Mouse (Mus musculus) heart, adult 8-10 months (tissue): ENCODE data around the gene Syce3. TPM values are rescaled to one million over a fixed set of nuclear protein-coding genes. Genes with fewer than 3 reads are reported as not detected.
A peak's percentile ranks its signal among the peaks of the same experiment; 100 is the strongest.

Source experiments
- DNase-seq: peaks from one replicate; pipeline ENCODE4 v3.0.0; 2022; ENCODE audit warnings: low spot score
- total RNA-seq, 4 experiments: library from RNA; stranded (reverse); gene quantifications; 2 replicates each; pipeline ENCODE4 v1.2.4; 2022

Gene Syce3
- total RNA-seq, 4 experiments from 2014 or later: not detected

DNA sequence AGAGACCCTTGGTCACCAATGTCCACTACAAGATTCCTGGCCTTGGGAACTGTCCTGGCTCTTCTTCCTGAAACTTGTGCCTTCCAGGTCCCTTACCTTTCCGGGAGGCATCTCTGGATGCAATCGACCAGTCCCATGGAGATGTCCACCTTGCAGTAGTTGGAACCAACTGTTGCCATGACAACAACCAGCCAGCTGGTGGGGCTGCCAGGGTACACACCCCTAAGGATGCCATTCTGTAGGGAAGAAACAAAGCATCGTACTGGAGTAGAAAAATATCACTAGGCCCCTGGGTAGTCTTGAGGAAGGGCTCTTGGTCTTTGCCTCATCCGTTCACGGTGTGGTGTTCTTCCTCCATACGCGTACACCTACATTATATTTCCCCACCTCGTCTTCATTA is 14.3 kb upstream of the Syce3 start:
- DNase-seq: no peak

DNA sequence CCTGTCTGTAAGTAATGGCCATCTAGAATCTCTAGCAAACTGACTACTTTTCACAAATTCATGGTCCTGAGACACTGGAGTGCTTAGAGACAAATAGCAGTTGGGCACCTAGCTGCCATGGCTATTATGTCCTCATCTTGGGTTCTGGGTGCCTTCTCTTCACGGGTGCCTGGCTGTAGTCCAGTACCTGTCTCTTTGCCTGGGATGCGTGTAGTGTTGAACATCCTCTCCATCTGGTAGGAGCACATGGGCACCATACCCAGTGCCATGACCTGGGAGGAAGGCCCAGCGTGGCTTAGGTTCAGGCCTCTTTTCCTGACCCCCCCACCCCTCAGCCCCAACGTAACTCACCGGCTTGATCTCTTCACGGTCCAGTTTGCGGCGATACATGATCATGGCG is 11.6 kb upstream of the Syce3 start:
- no peak for DNase-seq

DNA sequence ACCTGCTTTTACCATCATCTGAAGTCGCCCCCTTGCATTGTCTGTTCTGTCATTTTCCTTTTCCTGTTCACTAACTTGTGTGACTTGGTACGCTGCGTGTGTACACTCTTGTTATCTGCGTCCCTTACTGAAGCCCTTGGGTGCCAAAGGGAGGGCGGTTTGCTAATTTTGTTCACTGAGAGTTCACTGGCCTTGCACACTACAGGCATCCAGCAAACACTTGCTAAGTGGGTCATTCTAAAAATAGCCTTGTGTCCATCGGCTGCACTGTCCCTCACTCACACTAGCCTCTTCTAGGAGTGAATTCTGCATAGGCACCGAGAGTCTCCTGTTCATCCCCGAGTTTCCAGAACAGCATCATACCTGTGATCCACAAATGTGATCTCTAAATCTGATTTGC is 5.0 kb upstream of the Syce3 start:
- DNase-seq: no peak

DNA sequence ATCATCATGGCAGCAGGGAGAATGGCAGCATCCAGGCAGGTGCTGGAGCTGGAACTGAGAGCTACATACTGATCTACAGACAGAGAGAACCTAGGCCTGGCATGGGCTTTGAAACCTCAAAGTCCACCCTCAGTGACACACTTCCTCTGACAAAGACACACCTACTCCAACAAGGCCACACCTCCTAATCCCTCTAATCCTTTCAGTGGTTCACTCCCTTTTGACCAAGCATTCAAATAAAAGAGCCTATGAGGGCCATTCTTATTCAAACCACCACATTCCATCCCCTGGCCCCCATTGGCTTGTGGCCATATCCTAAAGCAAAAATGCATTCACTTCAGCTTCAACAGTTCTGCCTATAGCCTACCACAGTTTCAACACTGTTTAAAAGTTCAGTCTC is 3.6 kb downstream of the Syce3 start:
- no peak for DNase-seq

DNA sequence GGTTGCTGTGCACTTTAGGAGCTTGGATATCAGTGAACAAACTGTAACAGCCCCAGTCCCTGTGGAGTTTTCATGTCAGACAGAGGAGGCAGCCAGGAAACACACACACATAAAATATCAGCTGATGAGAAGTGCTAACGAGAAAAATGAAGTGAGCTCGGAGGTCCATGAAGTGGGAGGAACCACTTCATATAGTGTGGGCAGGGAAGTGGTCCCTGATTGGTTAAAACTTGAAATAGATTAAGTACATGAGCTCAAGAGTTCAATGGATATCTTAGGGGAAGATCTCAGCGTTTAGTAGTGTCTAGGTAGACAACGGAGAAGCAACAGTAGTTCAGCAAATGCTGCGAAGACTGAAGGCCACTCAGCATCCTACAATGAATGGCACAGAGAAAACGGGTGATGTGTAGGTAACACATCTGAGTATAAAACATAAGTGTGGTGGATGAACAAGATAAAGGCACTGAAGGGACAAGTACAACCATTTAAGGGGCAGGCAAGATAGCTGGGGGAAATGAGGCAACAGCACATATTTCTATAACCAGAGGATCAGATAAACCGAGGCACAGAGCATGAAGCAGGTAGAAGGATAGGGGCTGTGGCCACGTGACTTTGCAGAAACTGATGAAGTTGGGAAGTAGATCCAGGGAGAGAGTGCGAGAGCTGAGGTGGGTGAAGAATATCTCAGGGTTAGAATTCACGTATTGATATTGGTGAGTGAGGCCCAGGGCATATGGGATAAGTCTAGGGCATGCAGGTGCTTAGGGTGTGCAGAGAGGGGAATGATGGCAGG is 5.3 kb downstream of the Syce3 start:
- no peak for DNase-seq

DNA sequence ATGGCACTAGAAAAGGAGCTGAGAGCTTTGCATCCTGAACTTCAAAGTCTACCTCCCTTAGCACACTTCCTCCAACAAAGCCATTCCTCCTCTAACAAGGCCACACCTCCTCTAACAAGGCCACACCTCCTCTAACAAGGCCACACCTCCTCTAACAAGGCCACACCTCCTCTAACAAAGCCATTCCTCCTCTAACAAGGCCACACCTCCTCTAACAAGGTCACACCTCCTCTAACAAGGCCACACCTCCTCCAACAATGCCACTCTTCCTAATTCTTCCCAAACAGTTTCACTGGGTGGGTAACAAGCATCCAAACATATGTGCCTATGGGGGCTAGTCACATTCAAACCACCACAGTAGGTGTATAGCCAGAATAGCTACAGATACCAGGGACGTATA is 7.8 kb downstream of the Syce3 start:
- DNase-seq: no peak

DNA sequence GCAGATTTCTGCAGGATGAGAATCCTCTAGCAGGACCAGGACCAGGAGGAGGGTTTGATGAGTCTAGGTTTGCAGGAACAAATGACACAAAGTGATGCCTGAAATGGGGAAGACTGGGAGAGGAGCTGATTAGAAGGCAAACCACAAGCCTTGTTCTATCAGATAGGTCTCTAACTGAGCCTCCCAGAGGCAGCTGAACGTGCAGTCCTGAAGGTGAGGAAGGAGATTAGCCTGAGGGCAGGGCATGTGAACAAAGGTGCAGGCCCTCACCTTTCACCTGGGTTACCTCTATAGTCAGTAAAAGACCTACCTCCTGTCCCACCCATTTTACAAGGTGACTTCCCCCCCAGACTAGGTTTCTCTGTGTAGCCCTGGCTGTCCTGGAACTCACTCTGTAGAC is 10.6 kb downstream of the Syce3 start:
- DNase-seq: no peak

DNA sequence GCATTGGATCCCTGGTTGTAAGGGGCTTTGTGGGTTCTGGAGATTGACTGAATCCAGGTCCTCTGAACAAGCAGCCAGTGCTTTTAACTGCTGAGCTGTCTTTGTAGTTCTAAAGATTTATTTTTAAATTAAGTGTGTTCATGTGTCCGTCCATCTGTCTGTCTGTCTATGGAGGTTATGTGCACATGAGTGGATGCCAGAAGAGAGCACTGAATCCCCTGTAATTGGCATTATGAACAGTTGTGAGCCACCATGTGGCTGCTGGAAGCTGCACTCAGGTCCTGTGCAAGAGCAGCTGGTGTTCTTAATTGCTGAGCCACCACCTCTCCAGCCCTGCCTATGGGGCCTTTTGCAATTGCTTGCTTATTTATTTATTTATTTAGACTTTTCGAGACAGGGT is 12.2 kb downstream of the Syce3 start:
- no peak for DNase-seq

DNA sequence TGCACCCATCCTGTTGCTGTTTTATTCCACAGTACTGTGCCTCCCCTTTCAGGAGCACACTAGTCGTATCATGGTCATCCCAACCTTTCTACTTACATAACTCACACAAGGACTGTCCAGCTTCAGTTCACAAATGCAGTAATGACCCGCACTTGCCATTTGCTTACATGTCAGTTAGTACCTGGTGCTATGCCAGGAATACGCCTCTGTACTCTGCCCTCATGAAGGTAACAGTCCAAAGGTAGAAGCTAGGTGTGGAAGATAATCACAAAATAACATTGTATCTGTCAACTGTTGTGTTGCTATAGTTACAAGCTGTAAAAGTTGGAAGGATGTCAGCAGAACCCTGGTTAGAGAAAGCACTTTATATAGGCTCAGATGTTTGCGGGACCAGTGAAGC is 13.4 kb downstream of the Syce3 start:
- no peak for DNase-seq

DNA sequence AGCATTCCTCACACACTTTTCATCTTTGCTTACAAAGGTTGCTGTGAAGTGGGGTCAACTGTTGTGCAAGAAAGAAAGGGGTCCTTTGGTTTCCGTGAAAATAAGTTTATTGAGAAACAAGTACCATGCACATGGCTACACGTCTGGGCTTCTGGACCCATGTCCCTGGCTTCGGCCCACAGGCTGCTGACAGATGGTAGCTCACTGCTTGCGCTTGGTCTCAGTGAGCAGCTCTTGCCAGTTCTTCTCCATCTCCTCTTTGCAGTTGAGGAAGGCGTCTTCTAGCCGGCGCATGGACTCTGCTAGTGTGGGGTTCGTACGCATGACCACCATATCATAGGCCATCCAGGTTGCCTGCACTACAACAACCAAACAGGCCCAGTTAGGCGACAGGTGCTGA is 20.2 kb downstream of the Syce3 start:
- no peak for DNase-seq

DNA sequence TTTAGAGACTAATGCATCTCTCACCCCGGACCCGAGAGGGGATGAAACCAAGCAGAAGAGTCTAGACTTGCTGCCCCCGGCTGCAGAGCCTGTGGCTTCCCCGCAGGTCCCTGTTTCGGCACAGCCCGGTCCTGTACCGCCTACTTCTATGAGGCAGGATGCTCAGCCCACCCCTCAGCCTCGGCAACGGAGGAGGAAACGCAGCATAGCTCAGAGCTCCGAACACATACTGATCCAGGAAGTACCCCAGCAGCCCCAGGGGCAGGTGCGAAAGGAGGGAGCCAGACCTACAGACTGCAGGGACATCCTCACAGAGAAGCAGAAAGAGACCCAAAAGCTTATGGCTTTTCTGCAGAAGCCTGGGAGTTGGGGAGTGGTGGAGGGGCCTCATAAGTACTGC is 23.2 kb downstream of the Syce3 start:
- DNase-seq: no peak

DNA sequence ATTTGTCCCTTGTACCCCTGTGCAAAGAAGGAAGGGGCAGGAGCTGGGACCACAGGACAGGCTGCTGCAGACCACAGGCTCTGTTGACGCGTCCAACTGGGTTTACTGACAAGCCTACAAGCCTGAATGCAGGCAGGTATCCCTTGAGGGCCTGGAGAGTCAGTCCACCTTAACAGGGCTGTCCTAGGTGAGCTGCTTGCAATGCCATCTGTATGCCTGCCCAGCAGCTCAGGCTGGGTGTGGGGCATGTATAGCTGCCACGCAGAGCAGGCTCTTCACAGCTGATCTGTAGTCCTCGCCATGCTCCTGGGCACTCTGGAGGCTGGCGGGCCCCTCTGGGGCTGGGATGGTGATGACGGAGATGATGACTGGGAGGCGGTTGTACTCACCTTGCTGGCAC is 25.7 kb downstream of the Syce3 start, which contains the start of gene Klhdc7b:
Gene Klhdc7b, plus strand, starts transcription at position 301 of the 400 bp plus-strand sequence.
- no peak for DNase-seq

DNA sequence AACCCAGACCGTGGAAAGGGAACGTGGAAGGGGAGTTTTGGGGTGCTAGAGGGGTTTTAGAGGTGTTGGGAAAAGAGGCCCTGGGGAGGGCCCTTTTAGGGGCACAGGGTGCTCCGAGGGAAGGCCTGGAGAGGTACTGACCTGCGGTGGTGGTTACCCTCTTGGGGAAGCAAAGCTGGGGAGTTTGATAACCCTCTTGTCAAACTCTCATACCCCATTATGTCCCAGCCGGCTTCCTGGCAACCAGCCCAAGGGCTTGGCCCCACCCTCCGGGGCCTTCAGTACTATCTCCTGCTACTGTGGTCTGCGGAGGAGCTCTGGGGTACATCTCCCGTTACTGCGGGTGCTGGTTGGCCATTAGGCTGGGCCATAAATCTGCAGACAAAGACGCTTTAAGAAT is 30.9 kb downstream of the Syce3 start:
- no peak for DNase-seq

DNA sequence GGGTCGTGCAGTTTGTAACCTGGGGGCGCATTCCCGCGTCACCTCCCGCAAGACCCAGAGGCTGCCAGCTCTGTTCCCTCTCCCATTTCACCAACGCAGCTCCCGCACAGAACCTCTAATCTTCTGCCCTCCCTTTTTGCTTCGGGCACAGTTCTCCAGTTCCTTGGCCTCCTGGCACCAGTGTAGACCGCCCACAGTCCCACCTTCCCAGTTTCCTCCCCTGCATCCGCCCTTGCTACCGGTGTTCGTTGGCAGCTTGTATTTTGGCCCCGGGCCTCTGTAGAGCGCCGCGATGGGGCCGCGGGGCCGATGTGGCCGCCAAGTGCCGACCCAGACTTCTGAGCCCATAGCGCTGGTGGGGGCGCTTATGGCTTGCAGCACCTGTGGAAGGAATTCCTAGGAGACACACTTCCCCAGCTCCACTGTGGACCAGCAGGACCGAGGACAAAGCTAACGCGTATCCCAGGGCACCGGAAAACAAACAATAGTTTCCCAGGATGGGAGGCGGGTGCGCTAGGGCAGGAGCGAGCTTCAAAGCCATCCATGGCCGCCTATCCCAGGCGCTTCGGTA is 31.4 kb downstream of the Syce3 start, which contains the start of gene Odf3b:
Gene Odf3b, minus strand, starts transcription at position 452 of the 571 bp plus-strand sequence.
- DNase-seq: peak; percentile 71

DNA sequence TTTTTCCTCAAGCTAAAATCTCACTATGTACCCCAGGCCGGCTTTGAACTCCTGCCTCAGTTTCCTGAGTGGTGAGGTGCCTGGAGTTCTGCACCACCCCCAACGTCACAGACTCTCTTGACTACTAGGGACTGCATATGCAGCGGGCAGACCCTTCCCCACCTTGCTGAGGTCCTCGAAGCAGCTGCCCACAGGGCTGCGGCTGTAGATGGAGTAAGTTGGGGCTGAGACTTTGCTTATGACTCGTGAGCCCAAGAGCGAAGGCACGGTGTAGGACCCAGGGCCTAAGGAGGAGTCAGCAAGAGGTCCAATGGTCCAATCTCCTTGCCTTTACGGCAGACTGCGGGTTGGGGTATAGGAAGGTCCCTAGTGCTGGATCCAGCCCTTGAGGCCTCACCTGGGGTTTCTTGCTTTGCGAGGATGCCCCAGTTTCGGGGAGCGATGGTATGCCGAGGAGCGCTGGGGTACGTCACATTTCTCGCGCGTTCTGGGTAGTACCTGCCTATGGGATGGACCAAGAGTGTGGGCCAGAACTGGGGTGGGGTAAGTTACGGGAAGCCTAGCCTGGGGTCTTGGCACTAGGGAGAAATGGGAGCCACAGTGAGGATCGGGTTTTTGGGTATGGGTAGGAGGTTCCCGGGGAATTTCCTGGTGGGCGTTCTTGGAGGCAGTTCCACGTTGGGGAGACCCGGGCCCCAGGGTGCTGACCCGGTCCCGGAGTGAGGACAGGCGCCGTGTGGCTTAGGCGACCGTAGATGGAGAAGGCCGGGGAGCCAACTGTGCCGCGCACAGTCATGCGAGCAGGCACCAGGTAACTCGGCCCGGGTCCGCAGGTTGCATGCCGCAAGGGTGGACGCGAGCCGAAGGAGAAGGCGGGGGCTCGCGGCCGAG is 32.1 kb downstream of the Syce3 start:
- DNase-seq: no peak

DNA sequence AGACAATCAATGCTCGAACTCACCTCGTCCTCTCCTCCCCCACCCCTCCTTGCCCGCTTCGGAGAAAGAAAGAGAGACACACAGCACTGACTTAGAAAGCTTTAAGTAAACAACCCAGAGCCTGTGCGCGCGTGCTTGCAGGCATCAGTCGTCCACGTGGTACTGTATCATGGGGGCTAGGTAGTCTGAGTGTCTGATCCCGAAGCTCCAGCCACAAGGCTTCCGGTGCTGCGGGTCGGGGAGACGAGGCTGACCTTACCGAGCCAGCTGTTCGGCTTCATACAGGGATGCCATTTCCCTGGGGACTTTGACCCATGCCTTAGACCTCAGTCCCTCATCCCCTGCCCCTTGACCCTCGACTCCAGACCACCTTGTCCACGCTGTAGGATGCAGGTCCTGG is 32.9 kb downstream of the Syce3 start:
- DNase-seq: no peak

DNA sequence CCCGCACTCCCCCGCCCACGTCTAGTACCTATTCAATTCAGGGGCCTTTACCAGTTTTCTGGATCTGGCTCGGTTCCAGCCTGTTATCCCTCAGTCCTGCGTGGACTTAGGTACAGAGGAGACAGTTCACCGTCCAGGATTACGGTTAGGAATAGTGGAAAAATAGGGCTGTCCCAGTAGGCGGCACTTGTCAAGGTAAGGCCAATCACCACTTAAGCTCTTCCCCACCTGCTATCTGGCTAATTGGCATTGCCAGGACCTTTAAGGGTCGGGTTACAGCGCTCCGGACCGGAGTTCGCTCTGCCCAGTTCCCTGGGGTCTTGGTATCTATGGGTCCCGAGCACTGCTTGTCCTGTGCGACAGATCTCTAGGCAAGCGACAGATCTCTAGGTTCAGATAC is 33.3 kb downstream of the Syce3 start, which contains the start of gene Tymp:
Gene Tymp, minus strand, starts transcription at position 83 of the 400 bp plus-strand sequence.
- DNase-seq: no peak

DNA sequence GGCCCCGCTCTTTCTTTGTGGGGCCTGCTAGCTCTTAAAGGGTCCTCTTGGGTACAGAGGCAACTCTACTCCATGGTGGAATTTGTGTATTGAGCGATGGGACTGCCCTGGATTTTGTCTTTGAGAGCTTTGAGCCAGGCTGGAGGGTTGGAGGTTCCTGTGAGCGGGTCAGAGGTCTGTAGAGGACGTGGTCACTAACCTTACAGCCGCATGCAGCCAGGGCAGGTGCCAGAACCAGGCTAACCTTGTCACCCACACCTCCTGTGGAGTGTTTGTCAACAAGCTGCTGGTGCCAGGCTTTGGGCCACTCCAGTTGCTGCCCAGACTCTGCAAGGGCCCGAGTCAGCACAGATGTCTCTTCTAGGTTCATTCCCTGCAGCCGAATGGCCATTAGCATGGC is 34.3 kb downstream of the Syce3 start:
- no peak for DNase-seq

DNA sequence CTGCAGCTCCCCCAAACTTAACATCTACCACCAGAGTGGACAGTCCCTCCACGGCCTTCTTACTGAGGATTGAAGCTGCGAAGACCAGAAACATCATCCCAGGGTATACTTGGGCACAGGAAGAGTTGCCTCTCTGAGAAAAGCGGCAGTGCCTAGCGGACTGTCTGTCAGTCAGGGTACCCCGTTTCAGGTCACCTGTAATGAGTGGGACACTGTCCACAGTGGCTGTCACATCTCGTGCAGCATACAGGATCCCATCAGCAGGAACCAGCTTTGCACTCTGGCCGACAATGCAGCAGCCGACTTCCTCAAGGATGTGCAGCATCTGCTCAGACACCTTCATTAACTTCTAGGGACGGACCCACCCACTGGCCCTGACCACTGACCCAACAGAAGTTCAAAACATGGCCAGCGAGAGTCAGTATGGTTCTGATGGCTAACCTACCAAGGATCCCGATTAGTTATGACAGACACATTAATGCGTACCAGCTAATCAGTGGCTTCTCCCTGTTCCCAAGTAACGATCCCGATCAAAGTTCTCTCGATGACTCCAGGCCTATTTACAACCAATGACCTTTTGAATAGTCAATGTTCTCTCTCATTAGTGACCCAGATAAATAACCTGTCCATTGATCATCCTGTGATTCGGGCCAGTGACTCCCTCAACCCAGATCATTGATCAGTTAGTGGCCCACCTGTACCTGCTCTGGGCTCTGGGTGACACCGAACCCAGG is 35.3 kb downstream of the Syce3 start:
- DNase-seq: no peak

DNA sequence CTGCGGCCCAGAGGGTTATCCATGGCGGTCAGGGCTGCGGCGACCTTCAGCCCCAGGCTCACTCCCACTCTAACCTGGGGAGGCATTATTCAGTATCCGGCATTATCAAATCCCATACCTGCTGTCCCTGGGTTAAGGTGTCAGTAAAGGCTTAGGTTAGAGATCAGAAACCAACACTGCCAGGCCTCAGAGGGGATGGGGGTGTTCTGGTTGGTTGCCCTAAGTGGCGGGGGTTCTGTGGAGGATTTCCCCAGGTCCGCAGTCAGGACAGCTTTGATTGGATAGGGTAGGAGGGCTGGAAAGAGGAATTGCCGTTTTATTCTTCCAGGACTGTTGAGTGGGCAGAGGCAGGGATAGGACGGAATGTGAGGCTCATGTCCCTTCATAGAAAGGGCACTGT is 36.0 kb downstream of the Syce3 start:
- DNase-seq: no peak

DNA sequence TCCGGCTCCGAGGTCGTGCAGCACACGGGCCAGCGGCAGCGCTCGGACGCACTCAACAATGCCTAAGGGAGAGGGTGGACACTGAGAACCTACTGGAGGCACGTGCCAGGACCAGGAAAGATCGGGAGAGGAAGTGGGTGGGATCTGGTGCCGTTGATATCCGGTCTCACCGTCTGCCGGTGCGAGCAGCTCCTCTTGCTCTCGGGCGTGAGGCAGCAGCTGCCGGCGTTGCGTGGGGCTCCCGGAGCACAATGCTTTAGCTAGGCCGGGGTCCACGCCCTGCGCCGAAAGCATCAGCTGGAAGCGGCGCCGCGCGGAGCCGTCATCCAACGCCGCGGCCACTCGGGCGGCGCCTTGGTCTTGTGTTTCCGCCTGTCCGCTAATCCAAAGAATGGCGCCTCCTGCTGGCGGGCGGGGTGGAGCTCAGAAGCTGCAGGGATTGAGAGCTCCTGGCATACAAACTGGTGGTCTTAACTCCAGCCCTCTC is 36.5 kb downstream of the Syce3 start, which contains the start of gene Sco2:
Gene Sco2, minus strand, starts transcription at position 85 of the 487 bp plus-strand sequence.
- DNase-seq: peak; percentile 89
